Mouse (Mus musculus) heart, adult 2 months (tissue): ENCODE results near the gene Iqcj.

Experiments
- CTCF ChIP-seq: fragments of 200-600 bp; IDR thresholded peaks from 2 replicates; pipeline ENCODE4 v1.8.1; 2022; ENCODE audit warnings: antibody characterized with exemption, mild to moderate bottlenecking, moderate library complexity
- EP300 ChIP-seq: fragments of 200-500 bp; IDR thresholded peaks from 2 replicates; pipeline ENCODE4 v1.6.1; 2011; ENCODE audit warnings: low read depth, low read length, control low read depth; ENCODE audit not compliant: insufficient read depth
- POLR2A ChIP-seq: fragments of 200-500 bp; IDR thresholded peaks from 2 replicates; pipeline ENCODE4 v1.6.1; 2011; ENCODE audit warnings: mild to moderate bottlenecking, low read depth, low read length, control low read depth; ENCODE audit not compliant: insufficient read depth

DNA sequence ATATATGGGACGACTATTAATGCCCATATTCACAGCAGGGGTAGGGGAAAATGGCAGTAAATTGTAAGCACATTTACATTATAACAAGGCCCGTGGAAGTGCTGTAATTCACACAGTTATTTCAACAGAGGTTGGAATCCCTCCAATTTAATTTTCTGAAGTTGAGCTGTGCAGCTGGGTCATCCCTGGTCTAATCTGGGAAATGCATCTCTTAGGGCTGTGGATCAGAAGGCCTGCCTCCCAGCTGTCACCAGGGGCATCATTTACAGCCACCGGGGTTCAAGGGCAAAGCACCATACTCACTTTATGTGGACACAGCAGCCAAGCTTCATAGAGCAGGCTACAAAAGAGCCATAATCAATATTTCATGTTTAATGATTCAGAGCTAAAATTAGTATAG is 144.1 kb downstream of the Iqcj start:
- no peak for TF ChIP-seq EP300
- TF ChIP-seq CTCF, result no peak
- no peak for TF ChIP-seq POLR2A
